Mouse (Mus musculus): ENCODE measurements around the gene Ece1.

Gene Ece1

DNA sequence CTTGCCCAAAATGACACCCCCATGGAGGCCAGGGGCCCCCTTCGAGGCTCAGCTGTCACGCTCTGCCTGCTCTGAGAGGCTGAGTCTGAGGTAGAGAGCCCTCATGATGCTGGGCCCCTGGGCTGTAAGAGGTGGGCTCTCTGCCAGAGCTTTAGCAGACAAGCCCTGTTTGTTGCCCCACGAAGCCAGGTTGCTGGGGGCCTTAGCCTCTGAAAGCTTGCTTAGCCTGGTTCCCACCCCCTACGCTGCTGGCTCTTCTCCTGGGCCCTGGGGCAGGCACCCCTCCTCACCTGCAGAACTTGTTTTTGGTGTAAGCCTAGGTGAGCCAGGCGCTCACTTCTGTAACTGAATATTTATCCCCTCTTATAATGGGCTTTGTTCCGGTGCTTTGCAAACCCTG lies 55.6 kb downstream of the Ece1 start:
- DNase-seq (ENCODE audit: low read depth, low spot score), result no peak

DNA sequence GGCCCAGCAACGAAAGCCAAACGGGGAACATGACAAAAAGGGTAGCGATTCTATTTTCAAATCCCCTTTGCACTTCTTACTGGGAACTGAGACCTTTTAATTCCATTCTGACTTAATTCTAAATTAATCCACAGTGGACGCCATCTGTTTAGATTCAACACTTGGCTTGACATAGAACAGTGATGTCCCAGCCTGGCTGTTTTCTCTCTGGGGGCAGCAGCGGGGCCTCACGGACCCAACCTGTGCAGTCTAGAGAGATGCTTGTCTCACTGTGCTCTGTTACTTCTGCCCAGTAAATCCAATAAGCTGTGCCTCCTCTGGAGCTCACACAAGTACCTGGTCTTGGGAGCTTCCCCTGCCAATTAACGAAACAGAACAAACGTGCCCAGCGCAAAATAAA lies 56.5 kb downstream of the Ece1 start:
- DNase-seq (ENCODE audit: low read depth, low spot score), result no peak

DNA sequence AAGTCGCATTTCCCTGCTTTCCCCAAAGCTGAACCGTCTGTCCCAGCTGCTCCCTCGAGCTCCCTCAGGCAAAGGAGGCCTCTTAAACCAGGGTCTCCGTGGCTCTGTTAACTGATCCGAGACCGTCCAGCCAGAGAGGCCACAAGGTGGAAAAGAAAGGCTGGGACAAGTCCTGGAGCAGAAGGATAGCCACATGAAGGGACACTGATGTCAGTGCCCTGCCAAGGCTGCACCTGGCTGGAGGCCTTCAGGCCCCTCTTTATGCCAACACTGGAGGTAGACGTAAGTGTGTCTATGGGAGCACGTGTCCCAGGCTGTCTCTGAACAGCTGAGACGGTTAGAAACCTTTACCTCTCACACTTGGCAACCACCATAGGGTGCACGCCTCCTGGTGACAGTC lies 57.1 kb downstream of the Ece1 start:
- no peak for DNase-seq (ENCODE audit: low read depth, low spot score)

DNA sequence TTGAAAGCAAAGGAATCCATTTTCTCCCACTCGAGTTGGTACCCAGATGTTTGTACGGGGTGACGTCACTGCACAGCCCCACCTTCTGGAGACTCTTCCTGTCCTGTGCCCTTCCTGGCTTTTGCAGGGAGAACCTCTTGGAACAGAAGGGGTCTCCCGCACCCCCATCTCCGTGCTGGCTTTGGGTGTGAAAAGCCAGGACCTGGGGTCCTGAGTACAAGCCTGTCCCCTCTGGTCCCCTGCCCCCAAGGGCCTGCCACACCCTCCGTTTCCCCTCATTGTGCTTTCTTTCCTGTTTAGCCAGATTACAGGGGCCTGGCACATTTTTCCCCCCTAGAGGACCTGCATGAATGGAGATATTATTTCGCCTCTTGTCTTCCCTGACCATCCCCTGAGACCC lies 58.0 kb downstream of the Ece1 start:
- DNase-seq (ENCODE audit: low read depth, low spot score), result no peak

DNA sequence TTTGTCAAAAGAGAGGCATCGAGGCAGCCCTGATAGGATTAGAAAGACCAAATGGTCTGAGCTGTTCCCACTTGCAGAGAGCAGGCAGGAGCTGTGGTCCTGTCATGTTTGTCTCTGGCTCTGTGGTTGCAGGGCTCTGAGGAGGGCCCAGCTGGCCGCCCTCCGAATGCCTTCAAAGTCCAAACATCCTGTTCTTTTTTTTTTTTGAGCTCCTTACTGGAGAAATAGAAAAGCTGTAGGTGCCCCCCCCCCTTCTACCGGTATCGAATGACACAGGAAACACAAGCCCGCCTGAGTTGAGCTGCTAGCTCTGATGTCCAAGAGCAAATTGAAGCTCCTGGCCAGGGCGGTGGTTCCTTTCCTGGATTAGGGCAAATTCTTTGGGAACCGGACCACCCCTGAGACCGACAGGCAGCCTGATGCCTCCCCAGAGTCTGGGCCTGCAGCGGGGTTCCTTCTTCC lies 58.5 kb downstream of the Ece1 start:
- no peak for DNase-seq (ENCODE audit: low read depth, low spot score)

DNA sequence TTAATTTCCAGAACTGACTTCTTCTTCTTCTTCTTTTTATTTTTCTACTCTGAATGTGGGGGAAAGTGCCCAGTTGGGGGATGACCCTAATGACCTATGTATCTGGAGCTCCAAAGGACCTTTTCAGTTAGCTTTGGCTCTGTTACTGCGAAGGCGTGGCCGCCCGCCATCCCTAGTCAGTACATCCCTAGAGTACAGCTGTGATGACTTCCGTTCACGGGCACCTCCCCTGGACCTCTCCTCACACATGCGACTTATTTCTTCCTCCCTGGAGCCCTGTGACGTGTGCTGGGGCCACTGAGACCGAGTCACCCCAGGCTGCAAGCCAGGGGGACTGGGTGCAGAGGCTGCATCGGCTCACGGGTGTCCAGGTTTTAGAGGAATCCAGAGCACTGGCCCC lies 59.5 kb downstream of the Ece1 start:
- DNase-seq (ENCODE audit: low read depth, low spot score), result no peak

DNA sequence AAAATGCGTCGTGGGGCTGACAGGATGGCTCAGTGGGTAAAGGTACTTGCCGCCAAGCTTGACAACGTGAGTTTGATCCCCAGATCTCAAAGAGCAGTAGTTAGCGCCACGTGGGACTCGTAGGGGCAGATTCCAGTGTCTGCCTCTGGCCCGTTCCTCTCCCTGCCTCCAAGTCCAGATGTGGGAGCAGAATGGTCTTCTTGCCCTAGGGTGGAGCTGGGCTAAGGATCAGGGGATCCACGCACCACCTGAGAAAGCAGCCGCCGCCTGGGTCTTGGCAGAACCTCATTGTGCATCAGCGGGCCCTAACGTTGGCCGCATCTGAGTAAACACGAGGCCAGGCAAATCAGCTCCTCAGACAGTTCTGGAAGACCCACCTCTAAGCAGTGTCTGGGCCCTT lies 61.0 kb downstream of the Ece1 start:
- no peak for DNase-seq (ENCODE audit: low read depth, low spot score)

DNA sequence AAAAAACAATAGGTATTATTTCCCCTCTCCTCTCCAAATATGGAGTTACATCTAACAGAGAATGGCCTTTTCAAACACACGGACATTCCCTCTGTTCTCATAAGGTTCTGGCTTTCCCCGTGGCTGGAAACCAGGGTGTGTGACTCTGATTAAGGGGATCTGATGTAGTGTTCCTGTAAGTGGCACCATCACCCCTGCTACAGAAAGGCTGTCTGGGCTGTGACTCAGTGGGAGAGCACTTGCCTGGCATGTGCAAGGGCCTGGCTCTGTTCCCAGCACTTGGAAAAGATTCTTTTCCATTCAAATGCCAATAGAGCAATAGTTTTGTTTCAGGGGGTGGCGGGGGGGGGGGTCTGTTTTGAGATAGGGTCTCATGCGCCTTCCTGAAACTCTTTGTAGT lies 63.1 kb downstream of the Ece1 start:
- DNase-seq (ENCODE audit: low read depth, low spot score), result no peak

DNA sequence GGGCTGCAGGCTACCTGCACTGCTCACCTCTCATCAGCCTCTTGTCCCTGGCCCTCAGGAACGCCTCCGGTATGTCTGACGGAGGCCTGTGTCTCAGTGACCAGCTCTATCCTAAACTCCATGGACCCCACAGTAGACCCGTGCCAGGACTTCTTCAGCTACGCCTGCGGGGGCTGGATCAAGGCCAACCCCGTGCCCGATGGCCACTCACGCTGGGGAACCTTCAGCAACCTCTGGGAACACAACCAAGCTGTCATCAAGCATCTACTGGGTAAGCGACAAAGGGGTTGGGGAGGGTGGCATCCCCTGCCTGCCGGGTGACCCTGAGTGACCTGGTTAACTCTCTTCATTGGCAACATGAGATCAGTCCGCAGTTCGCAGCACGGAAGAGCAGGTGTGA lies 64.1 kb downstream of the Ece1 start:
- no peak for DNase-seq (ENCODE audit: low read depth, low spot score)

DNA sequence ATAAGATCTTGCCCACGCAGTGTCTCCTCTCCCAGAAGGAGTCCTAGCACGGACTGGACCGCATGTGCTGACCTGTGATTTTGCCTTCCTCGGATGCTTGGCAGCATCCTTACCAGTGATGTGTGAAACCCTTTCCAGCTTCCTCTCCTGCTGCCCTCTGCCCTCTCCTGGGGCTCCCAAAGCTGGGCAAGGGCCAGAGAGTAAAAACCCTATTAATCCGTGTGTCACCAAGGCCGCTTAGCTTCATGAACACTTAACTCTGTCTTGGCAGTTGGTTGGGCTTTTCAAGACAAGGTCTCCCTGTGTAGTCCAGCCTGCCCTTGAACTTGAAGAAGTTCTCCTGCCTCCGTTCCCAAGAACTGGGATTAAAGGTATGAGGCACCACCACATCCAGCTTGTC lies 65.1 kb downstream of the Ece1 start:
- DNase-seq (ENCODE audit: low read depth, low spot score), result no peak

DNA sequence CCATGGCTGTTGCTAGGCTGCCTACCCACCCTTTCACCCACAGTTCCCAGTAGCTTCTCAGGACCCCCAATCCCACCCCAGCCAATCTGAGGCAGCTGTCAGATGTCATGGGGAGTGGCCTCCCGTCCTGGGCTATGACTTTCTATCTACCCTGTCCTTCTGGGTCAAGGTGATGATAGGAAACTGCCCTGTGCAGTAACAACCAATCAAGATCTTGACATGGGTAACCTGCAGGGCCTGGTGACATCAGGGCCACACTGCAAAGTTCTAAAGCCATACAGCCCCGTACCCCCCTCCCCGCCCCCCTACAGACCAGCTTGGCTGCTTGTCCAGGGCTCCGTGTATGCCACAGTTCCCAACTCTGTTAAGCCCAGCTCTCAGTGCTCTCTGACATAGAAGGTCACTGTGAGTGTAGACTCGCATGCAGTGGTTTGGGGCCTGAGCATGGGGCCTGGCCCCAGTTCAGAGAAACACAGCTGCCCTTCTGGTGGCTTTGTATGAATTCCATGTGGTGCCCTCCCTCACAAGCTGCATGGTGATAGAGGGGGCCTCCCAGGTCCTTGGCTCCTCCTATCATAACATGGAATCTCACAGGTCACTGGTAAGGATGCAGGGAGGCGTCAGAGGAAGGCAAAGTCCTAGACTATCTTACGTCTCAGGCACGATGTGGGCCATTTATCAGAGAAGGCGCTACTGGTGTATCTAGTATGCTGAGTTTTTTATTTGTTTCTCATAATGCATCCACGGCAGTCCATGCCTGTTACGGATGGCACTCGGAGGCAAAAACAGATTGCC lies 65.9 kb downstream of the Ece1 start:
- no peak for DNase-seq (ENCODE audit: low read depth, low spot score)

DNA sequence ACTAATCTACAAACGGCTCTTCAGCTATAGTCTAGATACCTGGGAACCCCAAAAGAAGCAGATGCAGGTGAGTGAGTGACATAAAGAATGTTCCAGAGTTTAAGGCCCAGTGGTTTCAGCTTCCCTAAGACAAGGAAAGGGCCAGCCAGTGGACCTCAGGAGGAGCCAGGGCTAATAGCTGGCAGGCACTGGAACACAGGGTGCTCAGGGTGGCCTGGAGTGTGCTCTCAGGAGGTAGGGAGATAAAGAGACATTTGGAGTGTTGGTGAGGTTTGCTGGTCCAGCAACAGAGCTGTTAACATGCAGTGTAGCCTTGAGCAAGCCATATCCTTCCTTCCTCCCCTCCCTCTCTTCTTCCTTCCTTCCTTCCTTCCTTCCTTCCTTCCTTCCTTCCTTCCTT lies 66.8 kb downstream of the Ece1 start:
- no peak for DNase-seq (ENCODE audit: low read depth, low spot score)

DNA sequence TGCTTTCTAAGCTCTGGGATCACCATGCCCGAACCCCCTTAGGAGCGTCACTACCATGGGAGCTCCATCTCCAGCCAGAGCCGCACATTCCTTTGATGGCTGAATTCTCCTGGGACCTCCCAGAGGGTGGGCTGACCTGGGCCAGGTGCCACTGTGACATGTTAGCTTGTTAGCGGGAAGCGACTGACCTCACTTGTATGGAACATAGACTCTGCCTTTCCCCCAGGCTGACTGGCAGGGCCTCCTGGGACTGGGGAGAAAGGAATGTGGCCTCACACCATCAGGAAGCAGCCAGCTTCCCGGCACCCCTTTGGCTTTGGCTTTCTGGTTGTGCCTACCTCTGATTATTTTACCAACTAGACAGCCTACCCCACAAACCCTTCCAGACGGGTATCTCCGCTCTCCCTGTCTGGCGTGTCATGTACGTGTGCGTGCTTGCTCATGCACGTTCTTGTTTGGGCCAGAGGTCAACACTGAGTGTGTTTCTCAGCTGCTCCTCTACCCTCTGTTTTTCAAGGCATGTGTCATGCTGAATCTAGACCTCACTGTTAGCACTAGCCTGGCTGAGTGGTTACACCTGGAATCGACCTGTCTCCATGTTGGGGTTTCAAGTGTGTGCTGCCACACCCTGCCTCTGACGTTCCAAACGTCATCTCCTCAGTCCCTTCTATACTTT lies 67.4 kb downstream of the Ece1 start:
- no peak for DNase-seq (ENCODE audit: low read depth, low spot score)

DNA sequence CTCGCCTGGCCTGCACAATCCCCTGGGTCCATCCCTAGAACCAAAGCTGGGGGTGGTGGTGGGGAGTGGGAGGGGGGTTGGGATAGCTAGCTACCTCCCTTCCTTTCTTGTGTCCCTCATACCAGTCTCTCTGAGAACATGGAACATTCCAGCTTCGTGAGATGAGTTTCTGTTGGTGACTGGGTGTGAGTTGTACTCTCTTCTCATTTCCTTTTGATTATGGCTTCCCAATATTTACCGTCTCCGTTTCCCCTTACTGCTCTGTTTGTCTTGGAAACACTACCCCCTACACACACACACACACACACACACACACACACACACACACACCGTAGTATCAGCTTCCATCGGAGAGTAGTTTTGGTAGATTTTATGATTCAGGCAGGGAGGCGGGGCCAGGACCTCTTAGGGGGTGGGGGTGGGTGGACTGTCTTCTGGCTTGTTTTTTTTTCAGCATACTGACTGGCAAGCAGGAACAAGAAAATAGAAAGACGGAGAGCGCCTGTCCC lies 68.5 kb downstream of the Ece1 start:
- no peak for DNase-seq (ENCODE audit: low read depth, low spot score)

DNA sequence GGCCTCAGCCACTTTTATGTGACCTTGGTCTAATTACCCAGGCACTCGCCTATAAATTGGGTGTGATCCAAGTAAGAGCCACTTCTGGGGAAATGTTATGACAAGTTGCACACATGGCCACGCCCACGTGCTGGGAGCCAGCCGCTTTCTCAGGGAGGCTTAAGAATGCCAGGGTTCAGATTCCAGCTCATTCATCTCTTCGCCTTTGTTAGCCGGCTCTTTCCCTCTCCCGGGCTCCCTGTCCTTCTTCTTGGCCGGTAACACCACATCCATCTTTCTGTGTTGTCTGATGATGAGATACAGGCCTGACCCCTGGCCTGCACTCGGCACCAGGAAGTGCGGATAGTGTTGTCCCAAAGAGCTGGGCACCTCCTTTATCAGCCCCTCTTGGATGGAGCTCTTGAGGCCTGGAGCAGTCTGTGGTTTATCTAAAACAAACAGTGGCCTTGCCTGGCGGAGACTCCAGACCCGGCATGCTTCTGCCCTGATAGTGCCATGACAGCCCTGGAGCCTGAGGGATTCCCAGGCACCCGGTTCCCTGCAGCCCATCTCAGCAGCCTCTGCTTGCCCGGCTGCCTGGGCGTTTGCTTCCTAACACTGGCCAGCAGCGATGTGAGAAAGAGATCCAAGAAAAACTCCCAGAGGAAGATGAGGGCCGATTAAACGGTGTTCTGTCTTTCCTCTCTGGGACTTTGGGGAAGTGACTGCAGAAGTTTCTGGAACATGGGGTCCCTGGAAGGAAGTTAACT lies 69.1 kb downstream of the Ece1 start:
- DNase-seq (ENCODE audit: low read depth, low spot score), result no peak

DNA sequence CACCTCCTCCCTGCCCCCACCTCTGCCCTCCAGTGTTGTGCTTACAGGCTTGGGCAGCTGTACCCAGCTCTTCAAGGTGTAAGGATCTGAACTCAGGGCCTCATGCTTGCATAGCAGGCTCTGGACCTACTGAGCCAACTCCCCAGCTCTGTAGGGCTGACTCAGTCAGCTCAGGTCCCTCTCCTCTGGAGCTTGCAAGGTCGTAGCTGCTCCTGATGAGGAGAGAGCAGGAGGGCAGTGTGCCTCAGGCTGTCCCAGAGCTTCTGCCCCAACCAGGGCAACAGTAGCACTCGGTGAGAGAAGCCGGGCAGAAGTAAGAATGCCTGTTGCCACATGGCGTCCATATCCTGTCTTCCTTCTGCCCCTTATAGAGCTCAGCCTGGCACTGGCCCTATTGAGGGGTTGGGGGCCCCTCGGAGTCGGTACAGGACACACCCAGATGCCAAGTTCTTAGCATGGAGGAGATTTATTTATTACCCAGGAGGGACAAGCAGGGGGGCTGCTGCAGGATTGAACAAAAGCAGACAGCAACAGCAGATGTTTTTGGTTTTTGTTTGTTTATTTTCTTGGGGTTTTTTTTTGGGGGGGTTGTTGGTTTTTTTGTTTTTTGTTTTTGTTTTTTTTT lies 70.6 kb downstream of the Ece1 start:
- no peak for DNase-seq (ENCODE audit: low read depth, low spot score)

DNA sequence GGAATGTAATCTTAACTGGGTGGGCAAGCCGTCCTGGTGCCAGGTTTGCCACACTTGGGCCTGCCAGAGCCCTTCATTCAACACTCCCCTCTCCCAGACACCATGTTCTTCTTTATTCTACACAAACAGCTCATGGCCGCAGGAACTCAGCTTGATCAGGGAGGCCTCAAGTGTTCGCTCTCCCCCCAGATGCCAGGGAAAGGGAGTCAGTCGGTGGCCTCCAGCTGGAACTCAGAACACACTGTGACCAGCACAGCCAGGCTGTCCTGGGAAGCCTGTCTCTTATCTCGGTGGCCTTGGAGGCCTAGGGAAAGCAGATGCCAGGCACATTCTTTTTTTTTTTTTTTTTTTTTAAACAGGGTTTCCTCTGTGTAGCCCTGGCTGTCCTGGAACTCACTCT lies 71.3 kb downstream of the Ece1 start:
- no peak for DNase-seq (ENCODE audit: low read depth, low spot score)

DNA sequence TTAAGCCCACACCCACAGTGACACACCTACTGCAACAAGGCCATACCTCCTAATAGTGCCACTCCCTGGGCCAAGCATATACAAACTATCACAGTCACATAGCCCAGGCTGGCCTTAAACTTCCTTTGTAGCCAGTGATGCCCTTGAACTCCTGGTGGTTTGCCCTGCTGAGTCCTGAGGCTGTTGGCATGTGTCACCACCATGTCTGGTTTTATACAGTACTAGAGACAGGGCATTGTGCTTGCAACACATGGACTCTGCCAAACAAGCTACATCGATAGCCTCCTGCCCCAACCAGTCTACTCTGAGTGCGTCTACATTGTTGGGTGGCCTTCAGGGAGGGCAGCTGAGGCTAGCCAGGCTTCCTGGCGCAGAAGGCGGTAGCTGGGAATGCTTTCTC lies 74.1 kb downstream of the Ece1 start:
- no peak for DNase-seq (ENCODE audit: low read depth, low spot score)

DNA sequence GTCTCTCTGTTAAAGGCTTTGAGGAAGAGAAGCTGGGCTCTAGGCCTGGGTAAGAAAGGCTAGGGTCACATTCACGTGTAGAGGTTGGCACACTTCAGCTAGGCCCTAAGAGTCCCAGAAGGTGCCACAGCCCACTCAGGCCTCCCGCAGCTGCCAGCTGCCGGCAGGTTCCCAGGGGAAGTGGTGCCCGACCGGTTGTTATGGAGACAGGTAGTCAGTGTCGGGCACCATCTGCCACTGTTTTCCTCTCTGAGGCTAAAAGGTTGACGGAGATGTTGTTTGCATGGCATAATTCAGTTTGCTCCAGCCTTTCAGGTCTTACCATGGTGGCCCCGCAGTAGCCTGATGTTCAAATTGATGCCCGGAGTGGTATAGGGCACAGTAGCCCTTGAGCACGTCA lies 78.0 kb downstream of the Ece1 start:
- DNase-seq (ENCODE audit: low read depth, low spot score), result no peak

DNA sequence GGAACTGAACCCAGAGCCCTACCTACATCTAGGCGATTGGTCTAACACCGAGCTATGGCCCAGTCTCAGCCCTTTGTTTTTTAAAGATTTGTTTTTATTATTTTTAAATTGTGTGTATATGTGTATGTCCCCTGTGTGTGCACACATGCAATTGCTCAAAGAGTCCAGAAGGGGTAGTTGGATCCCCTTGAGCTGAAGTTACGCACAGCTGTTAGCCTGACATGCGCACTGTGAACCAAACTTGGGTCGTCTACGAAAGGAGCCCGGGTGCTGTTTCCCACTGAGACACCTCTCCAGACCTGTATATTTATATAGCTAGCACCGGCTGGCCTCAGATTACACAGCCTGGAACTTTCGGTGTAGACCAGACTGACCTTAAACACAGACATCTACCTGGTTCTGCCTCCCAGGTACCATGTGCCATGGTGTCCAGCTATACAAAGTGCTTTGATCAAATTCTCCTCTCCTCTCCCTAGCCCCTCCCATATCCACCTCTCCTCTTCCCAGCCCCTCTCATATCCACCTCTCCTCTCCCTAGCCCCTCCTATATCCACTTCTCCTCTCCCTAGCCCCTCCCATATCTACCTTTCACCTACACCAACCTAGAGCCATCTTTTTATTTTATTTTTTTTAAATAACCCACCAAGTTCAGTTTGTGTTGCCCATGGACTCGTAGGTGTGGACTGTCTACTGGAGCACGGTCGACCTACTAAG lies 79.3 kb downstream of the Ece1 start:
- no peak for DNase-seq (ENCODE audit: low read depth, low spot score)

Measured in brain, embryonic 18.5 days (tissue).